ENCODE assay signal across 17 mouse cellular contexts in genomic region chr11:85632568-85632981, GRCm38 (mm10).
DNase-seq lines count a peak whose midpoint lies in the region; ATAC-seq and TF ChIP-seq lines count a peak whose summit lies in the region.
"Had no signal": no experiment of that assay in that cellular context is flagged by ENCODE, and none has a peak within 500 bp of the region (broad histone marks: within the 10 kb centered on the region; RNA-seq: fewer than 3 reads in every experiment).

No protein-coding gene starts in this region.

- no peak for DNase-seq in lung, adult 2 months
- DNase-seq in forelimb bud, embryonic 11.5 days (ENCODE audit: low read depth, low spot score): peak; percentile 83
- no peak for DNase-seq in urinary bladder, postnatal 10 days (ENCODE audit: low spot score)
- no peak for DNase-seq in cerebellum, adult 8-10 months
- DNase-seq in gastrocnemius, adult 2 months: no peak
- DNase-seq: adrenal gland, adult 2 months; cerebellum, postnatal 10 days; gastrocnemius, postnatal 14 days; layer of hippocampus, postnatal 36 days; lung, postnatal 10 days had no signal

- ATAC-seq in lung, embryonic 15.5 days (ENCODE audit: borderline replicate concordance, extremely low read depth, low FRiP score, low TSS enrichment): no peak
- ATAC-seq in kidney, embryonic 16.5 days (ENCODE audit: low FRiP score, low TSS enrichment): peak; percentile 73
- peak; percentile 85 for ATAC-seq in limb, embryonic 13.5 days (ENCODE audit: low FRiP score, low read depth)

- H3K9ac ChIP-seq in lung, embryonic 15.5 days: no peak overlapping the region
- H3K9ac ChIP-seq in kidney, embryonic 16.5 days (replicated peaks; ENCODE audit: low read length): no peak overlapping the region
- no peak overlapping the region for H3K9ac ChIP-seq in limb, embryonic 13.5 days
- H3K9ac ChIP-seq: liver, embryonic 15.5 days; midbrain, embryonic 12.5 days; neural tube, embryonic 12.5 days had no signal

- TF ChIP-seq CTCF in lung, adult 2 months (IDR thresholded peaks at IDR 0.05; ENCODE audit: insufficient read depth, low read length): no peak
- no peak for TF ChIP-seq CTCF in gastrocnemius, adult 2 months (IDR thresholded peaks at IDR 0.05)

- intact Hi-C loops in gastrocnemius, adult 2 months (cut with DNase I): loop anchor here (2.0 kb wide), 1 partner anchor 190 kb away; no protein-coding TSS in a partner anchor

- 44% methylated on average over 2 of the region's 2 CpGs for WGBS in lung, embryonic 15.5 days
- WGBS in lung, adult 2 months: 66% methylated on average over 2 of the region's 2 CpGs
- WGBS in kidney, embryonic 16.5 days: 20% methylated on average over 2 of the region's 2 CpGs
- 7% methylated on average over 2 of the region's 2 CpGs for WGBS in limb, embryonic 13.5 days

- H3K4me3 ChIP-seq in lung, embryonic 15.5 days: no peak overlapping the region
- no peak overlapping the region for H3K4me3 ChIP-seq in lung, adult 2 months (replicated peaks; ENCODE audit: extremely low read depth, low read depth, low read length)
- no peak overlapping the region for H3K4me3 ChIP-seq in kidney, embryonic 16.5 days (ENCODE audit: low read length)
- H3K4me3 ChIP-seq in limb, embryonic 13.5 days: no peak overlapping the region
- H3K4me3 ChIP-seq in gastrocnemius, adult 2 months: no peak overlapping the region
- H3K4me3 ChIP-seq: hindbrain, embryonic 10.5 days; liver, embryonic 15.5 days; midbrain, embryonic 12.5 days; neural tube, embryonic 12.5 days had no signal

- H3K27ac ChIP-seq in lung, embryonic 15.5 days: peak overlapping the region; percentile 24; the same call in 1 of the 2 replicates
- H3K27ac ChIP-seq in kidney, embryonic 16.5 days (ENCODE audit: low read length): peak overlapping the region; percentile 80
- H3K27ac ChIP-seq in limb, embryonic 13.5 days: 0 out of 2 replicates have a peak overlapping the region, but pooled peaks have one; percentile 29
- H3K27ac ChIP-seq in gastrocnemius, adult 2 months: no peak overlapping the region
- H3K27ac ChIP-seq: hindbrain, embryonic 10.5 days; liver, embryonic 15.5 days; midbrain, embryonic 12.5 days; neural tube, embryonic 12.5 days had no signal

- no peaks in the 10 kb centered on the region for H3K27me3 ChIP-seq in lung, embryonic 15.5 days
- H3K27me3 ChIP-seq in kidney, embryonic 16.5 days (ENCODE audit: insufficient read depth, low read length): no peaks in the 10 kb centered on the region
- H3K27me3 ChIP-seq in limb, embryonic 13.5 days: peaks cover 5% of the 10 kb centered on the region
- H3K27me3 ChIP-seq: liver, embryonic 15.5 days; midbrain, embryonic 12.5 days; neural tube, embryonic 12.5 days had no signal

- H3K4me1 ChIP-seq in lung, embryonic 15.5 days: peaks cover 28% of the 10 kb centered on the region
- H3K4me1 ChIP-seq in lung, adult 2 months (ENCODE audit: control insufficient read depth, insufficient read depth, low read length): peaks cover under 1% of the 10 kb centered on the region
- peaks cover 42% of the 10 kb centered on the region for H3K4me1 ChIP-seq in kidney, embryonic 16.5 days (ENCODE audit: insufficient read depth, low read length)
- peaks cover 51% of the 10 kb centered on the region for H3K4me1 ChIP-seq in limb, embryonic 13.5 days

- no peaks in the 10 kb centered on the region for H3K9me3 ChIP-seq in lung, embryonic 15.5 days
- no peaks in the 10 kb centered on the region for H3K9me3 ChIP-seq in kidney, embryonic 16.5 days (ENCODE audit: low read length)
- no peaks in the 10 kb centered on the region for H3K9me3 ChIP-seq in limb, embryonic 13.5 days
- H3K9me3 ChIP-seq: hindbrain, embryonic 10.5 days; liver, embryonic 15.5 days; midbrain, embryonic 12.5 days; neural tube, embryonic 12.5 days had no signal

- H3K4me2 ChIP-seq in lung, embryonic 15.5 days: no peak overlapping the region
- 0 out of 2 replicates have a peak overlapping the region, but pooled peaks have one; percentile 18 for H3K4me2 ChIP-seq in kidney, embryonic 16.5 days (replicated peaks; ENCODE audit: low read depth, low read length)
- H3K4me2 ChIP-seq in limb, embryonic 13.5 days (replicated peaks): peak overlapping the region; percentile 7
- H3K4me2 ChIP-seq: liver, embryonic 15.5 days; midbrain, embryonic 12.5 days; neural tube, embryonic 12.5 days had no signal

- TF ChIP-seq POLR2A in lung, adult 2 months (IDR thresholded peaks at IDR 0.05; ENCODE audit: borderline replicate concordance, extremely low read depth, low read depth, low read length): no peak

- no peaks in the 10 kb centered on the region for H3K36me3 ChIP-seq in lung, embryonic 15.5 days
- no peaks in the 10 kb centered on the region for H3K36me3 ChIP-seq in kidney, embryonic 16.5 days (ENCODE audit: insufficient read depth, low read length)
- H3K36me3 ChIP-seq in limb, embryonic 13.5 days: no peaks in the 10 kb centered on the region
- H3K36me3 ChIP-seq: hindbrain, embryonic 10.5 days; liver, embryonic 15.5 days; midbrain, embryonic 12.5 days; neural tube, embryonic 12.5 days had no signal
